Mouse (Mus musculus) CH12.LX (cell line): ENCODE measurements around the gene Cep350. TPM values are rescaled to one million over a fixed set of nuclear protein-coding genes. Genes with fewer than 3 reads are reported as not detected.

ENCODE experiments used
- DNase-seq: peaks from one replicate; pipeline ENCODE4 v3.0.0-alpha.2; 2013; ENCODE audit errors: extremely low read depth
- H3K27ac ChIP-seq: 2 replicates; pipeline ENCODE4 v1.5.1; 2012; ENCODE audit warnings: low read depth, mild to moderate bottlenecking, control low read depth, moderate library complexity; ENCODE audit not compliant: insufficient read depth
- H3K27me3 ChIP-seq: replicated peaks from 2 replicates; pipeline ENCODE3; 2012; ENCODE audit warnings: inconsistent platforms
- H3K36me3 ChIP-seq, 2 experiments: replicated peaks in 1 of 2; 2 replicates each; pipeline versions ENCODE3 to v1.6.1; 2012; ENCODE audit warnings: inconsistent platforms in 1 of 2, low read length in 1 of 2, mild to moderate bottlenecking in 1 of 2, mixed read lengths in 1 of 2, moderate library complexity in 1 of 2; ENCODE audit not compliant: control insufficient read depth in 1 of 2, insufficient read depth in 1 of 2
- H3K4me1 ChIP-seq, 2 experiments: 2 replicates each; pipeline ENCODE4 v1.6.1; 2012; ENCODE audit warnings: inconsistent platforms in 1 of 2, moderate library complexity in 1 of 2; ENCODE audit not compliant: insufficient read depth in 2 of 2, control insufficient read depth in 1 of 2
- H3K4me2 ChIP-seq: 2 replicates; pipeline ENCODE4 v1.6.1; 2012; ENCODE audit warnings: low read depth, mild to moderate bottlenecking, control low read depth; ENCODE audit not compliant: poor library complexity, insufficient read depth, severe bottlenecking
- H3K4me3 ChIP-seq, 3 experiments: fragments of 150-350 bp in 1 of 3; sonication (generic) in 1 of 3; replicated peaks in 1 of 3; 2 replicates each; pipeline versions ENCODE3 to v1.5.1; 2011 to 2012; ENCODE audit warnings: low read depth in 2 of 3, low read length in 2 of 3, mild to moderate bottlenecking in 2 of 3, moderate library complexity in 2 of 3, control low read depth in 1 of 3, improper control_type of control experiment in 1 of 3, inconsistent platforms in 1 of 3, mixed read lengths in 1 of 3; ENCODE audit not compliant: poor library complexity in 1 of 3
- H3K79me2 ChIP-seq: replicated peaks from 2 replicates; pipeline ENCODE4 v1.6.1; 2012; ENCODE audit warnings: mild to moderate bottlenecking, moderate library complexity; ENCODE audit not compliant: control insufficient read depth, poor library complexity, insufficient read depth, severe bottlenecking; ENCODE audit errors: extremely low read depth
- H3K9ac ChIP-seq: 2 replicates; pipeline ENCODE4 v1.6.1; 2012; ENCODE audit warnings: low read depth, mild to moderate bottlenecking, control low read depth, moderate library complexity; ENCODE audit not compliant: insufficient read depth
- H3K9me3 ChIP-seq: replicated peaks from 2 replicates; pipeline ENCODE3; 2012; ENCODE audit warnings: low read length, inconsistent platforms, mixed read lengths
- BHLHE40 ChIP-seq: IDR thresholded peaks from 2 replicates; pipeline ENCODE4 v1.6.1; 2011; ENCODE audit warnings: mild to moderate bottlenecking, low read depth, low read length, improper control_type of control experiment
- CTCF ChIP-seq, 2 experiments: IDR thresholded peaks in 1 of 2; conservative IDR thresholded peaks in 1 of 2; 2 replicates each; pipeline ENCODE4 v1.5.1; 2011 to 2012; ENCODE audit warnings: low read depth in 2 of 2, low read length in 2 of 2, improper control_type of control experiment in 1 of 2, inconsistent platforms in 1 of 2, mild to moderate bottlenecking in 1 of 2, moderate library complexity in 1 of 2
- EP300 ChIP-seq: IDR thresholded peaks from 2 replicates; pipeline ENCODE4 v1.6.1; 2011; ENCODE audit warnings: low read length, improper control_type of control experiment
- KAT2A ChIP-seq: IDR thresholded peaks from 2 replicates; pipeline ENCODE4 v1.6.1; 2012; ENCODE audit warnings: low read length, improper control_type of control experiment, inconsistent platforms; ENCODE audit not compliant: insufficient replicate concordance
- MEF2A ChIP-seq: IDR thresholded peaks from 2 replicates; pipeline ENCODE4 v1.6.1; 2014; ENCODE audit warnings: low read depth, mild to moderate bottlenecking, inconsistent platforms, low read length, improper control_type of control experiment, borderline replicate concordance
- MXI1 ChIP-seq: IDR thresholded peaks from 2 replicates; pipeline ENCODE4 v1.6.1; 2011; ENCODE audit warnings: mild to moderate bottlenecking, low read depth, low read length, improper control_type of control experiment
- MYC ChIP-seq: IDR thresholded peaks from 2 replicates; pipeline ENCODE4 v1.6.1; 2011; ENCODE audit warnings: low read depth, mild to moderate bottlenecking, improper control_type of control experiment, low read length
- NELFE ChIP-seq: IDR thresholded peaks from 2 replicates; pipeline ENCODE4 v1.6.1; 2011; ENCODE audit warnings: low read depth, low read length, improper control_type of control experiment
- NRF1 ChIP-seq: IDR thresholded peaks from 2 replicates; pipeline ENCODE4 v1.6.1; 2014; ENCODE audit warnings: low read depth, mild to moderate bottlenecking, inconsistent platforms, low read length, improper control_type of control experiment, moderate library complexity
- PAX5 ChIP-seq: IDR thresholded peaks from 2 replicates; pipeline ENCODE4 v1.6.1; 2012; ENCODE audit warnings: low read length, inconsistent platforms, mixed read lengths
- RAD21 ChIP-seq: IDR thresholded peaks from 2 replicates; pipeline ENCODE4 v1.6.1; 2011; ENCODE audit warnings: low read depth, mild to moderate bottlenecking, low read length, improper control_type of control experiment, moderate library complexity
- RCOR1 ChIP-seq: conservative IDR thresholded peaks from 2 replicates; pipeline ENCODE4 v1.6.1; 2012; ENCODE audit warnings: low read depth, mild to moderate bottlenecking, inconsistent platforms, low read length, improper control_type of control experiment
- SMC3 ChIP-seq: IDR thresholded peaks from 2 replicates; pipeline ENCODE4 v1.6.1; 2011; ENCODE audit warnings: low read depth, low read length, improper control_type of control experiment
- TBP ChIP-seq: conservative IDR thresholded peaks from 2 replicates; pipeline ENCODE4 v1.6.1; 2011; ENCODE audit warnings: low read depth, low read length, improper control_type of control experiment
- USF1 ChIP-seq: IDR thresholded peaks from 2 replicates; pipeline ENCODE4 v1.6.1; 2014; ENCODE audit warnings: low read depth, mild to moderate bottlenecking, inconsistent platforms, low read length, improper control_type of control experiment
- USF2 ChIP-seq: conservative IDR thresholded peaks from 2 replicates; pipeline ENCODE4 v1.6.1; 2011; ENCODE audit warnings: low read depth, low read length, improper control_type of control experiment
- ZKSCAN1 ChIP-seq: IDR thresholded peaks from 2 replicates; pipeline ENCODE4 v1.6.1; 2012; ENCODE audit warnings: low read depth, inconsistent platforms, low read length, improper control_type of control experiment, borderline replicate concordance
- ZMIZ1 ChIP-seq: IDR thresholded peaks from 2 replicates; pipeline ENCODE4 v1.6.1; 2012; ENCODE audit warnings: low read depth, mild to moderate bottlenecking, inconsistent platforms, low read length, improper control_type of control experiment
- dilution Hi-C: fragments of 300-500 bp; cut with MboI; formaldehyde crosslinking; loops from 2 replicates; pipeline ENCODE4 v1.14.3; 2020; ENCODE audit warnings: low sequenced_read_pairs; ENCODE audit not compliant: extremely low pct_unique_long_range_greater_than_20kb, extremely low pct_ligation_motif_present
- in situ Hi-C: fragments of 300-500 bp; cut with MboI; formaldehyde crosslinking; loops from 3 replicates; pipeline ENCODE4 v1.14.3; 2019; ENCODE audit warnings: low sequenced_read_pairs, low pct_ligation_motif_present, low pct_unique_long_range_greater_than_20kb, mixed read lengths
- polyA plus RNA-seq: library from polyadenylated mRNA; unstranded; fragments of >175 nt; gene quantifications from 2 replicates; pipeline ENCODE4 v1.2.1, GENCODE M21; 2012; ENCODE audit warnings: low read depth; ENCODE audit not compliant: insufficient read length
- total RNA-seq, 2 experiments: library from RNA; depleted of rRNA; stranded (reverse); fragments of 300-350 nt in 1 of 2; fragments of >200 nt in 1 of 2; gene quantifications; 2 replicates each; pipeline ENCODE4 v1.2.3; 2012 to 2014

Cep350 gene
- total and polyA plus RNA-seq, 3 experiments: 3.5 to 8.3 (median 6.8) TPM

- no peak overlapping the region for H3K4me2 ChIP-seq
- H3K79me2 ChIP-seq: no peaks in the 10 kb centered on the region
- H3K9me3 ChIP-seq: peaks cover 1% of the 10 kb centered on the region
- H3K36me3 ChIP-seq: no peaks in the 10 kb centered on the region
- dilution Hi-C loops: no loop called here
- no peak for TF ChIP-seq MYC
- TF ChIP-seq NELFE: no peak
- TF ChIP-seq RAD21: no peak
- no peak overlapping the region for H3K27ac ChIP-seq
- in situ Hi-C loops: loop anchor here (5.0 kb wide), 1 partner anchor 35 kb away; no protein-coding TSS in a partner anchor
- no peaks in the 10 kb centered on the region for H3K27me3 ChIP-seq
- no peak for DNase-seq
- H3K9ac ChIP-seq: no peak overlapping the region
- H3K4me1 ChIP-seq: peaks cover 8 to 33% of the 10 kb centered on the region in 2 experiments; a peak in 3 of 4 replicates
- H3K4me3 ChIP-seq: no peak overlapping the region
Measured at GRCm38 (mm10) chr1:155826803-155827395, 146.2 kb downstream of the Cep350 start.

DNA sequence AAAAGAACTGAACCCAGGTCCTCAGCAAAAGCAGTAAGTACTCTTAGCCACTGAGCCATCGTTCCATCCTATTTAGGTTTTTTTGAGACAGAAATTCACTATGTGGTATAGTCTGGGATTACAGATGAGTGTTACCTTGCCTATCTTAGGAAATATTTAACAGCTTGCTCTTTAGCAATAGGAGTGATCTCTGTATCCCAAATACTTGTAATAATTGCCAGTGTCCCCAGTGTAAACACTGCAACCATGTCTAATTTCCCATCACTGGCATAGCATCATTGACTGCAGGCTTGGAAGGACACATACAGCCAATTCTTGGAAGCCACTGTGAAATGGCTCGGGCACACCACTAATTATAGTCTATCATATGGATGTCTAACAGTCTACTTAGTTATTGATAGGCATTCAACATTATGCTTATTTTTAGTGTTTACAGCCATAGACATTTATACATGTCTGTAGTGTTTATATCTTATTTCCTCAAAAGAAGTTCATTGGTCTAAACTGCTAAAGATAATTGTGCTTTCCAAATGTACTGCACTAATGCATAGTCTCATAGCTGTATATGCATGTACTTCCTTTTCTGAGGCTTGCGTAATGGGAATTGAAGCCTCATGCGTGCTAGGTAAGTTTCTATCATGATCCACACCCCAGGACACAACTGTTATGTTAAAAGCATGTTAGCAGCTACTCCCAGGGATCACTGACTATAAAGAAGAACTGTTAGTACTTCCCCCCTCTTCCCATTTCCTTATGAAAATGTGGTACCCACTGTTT is 146.9 kb downstream of the Cep350 start:
- Histone ChIP-seq H3K4me3 (no peak overlapping the region), H3K9ac (no peak overlapping the region), H3K27ac (no peak overlapping the region), H3K27me3 (no peaks in the 10 kb centered on the region), H3K36me3 (no peaks in the 10 kb centered on the region), H3K9me3 (peaks cover 3% of the 10 kb centered on the region), H3K4me2 (no peak overlapping the region), H3K79me2 (no peaks in the 10 kb centered on the region), H3K4me1 (peaks cover 8 to 33% of the 10 kb centered on the region in 2 experiments; a peak in 3 of 4 replicates)
- dilution Hi-C loops: no loop called here
- no peak for DNase-seq
- in situ Hi-C loops: loop anchor here (5.0 kb wide), 1 partner anchor 36 kb away; no protein-coding TSS in a partner anchor
- TF ChIP-seq TBP (no peak), EP300 (no peak), USF2 (no peak), MEF2A (no peak), ZKSCAN1 (no peak), RCOR1 (no peak), ZMIZ1 (no peak), SMC3 (no peak), NRF1 (no peak), USF1 (no peak), MYC (no peak), NELFE (no peak), KAT2A (no peak), CTCF (conservative IDR thresholded peaks at IDR 0.05 in 1 of 2, IDR thresholded peaks at IDR 0.05 in 1 of 2; ENCODE audit: low read depth in 2 of 2, low read length in 2 of 2) (no peak), BHLHE40 (no peak), MXI1 (no peak), PAX5 (no peak)
